Mouse (Mus musculus): Measurements from ENCODE around the gene Acsm2. TPM values are rescaled to one million over a fixed set of nuclear protein-coding genes. Genes with fewer than 3 reads are reported as not detected.

The Acsm2 gene
- polyA plus RNA-seq, 1 experiment from 2014 or later, result not detected

DNA sequence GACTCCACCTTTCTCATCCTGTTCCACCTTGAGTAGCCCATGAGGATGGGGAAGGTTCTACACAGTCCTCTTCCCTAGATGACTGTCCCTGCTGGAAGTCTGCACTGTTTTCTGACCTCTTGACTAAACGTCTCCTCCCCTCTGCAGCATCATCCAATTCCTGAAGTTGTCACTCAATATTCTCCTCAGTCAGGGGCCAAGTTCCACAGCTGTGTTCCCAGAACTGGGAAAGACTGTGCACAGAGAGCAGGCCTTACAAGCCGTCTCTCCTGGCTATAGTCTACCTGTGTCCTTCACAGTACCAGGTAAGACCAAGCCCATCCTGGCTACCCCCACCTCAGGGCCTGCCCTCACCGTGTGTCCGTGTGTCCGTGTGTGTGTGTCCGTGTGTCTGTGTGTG lies 63.5 kb downstream of the Acsm2 start:
- H3K27ac ChIP-seq (replicated peaks; ENCODE audit: low read depth, low read length), result no peak overlapping the region
- H3K9ac ChIP-seq (ENCODE audit: low read length), result no peak overlapping the region
- WGBS, result 84% methylated on average over 6 of the region's 6 CpGs
- H3K4me3 ChIP-seq (ENCODE audit: low read depth, low read length), result no peak overlapping the region
- no peaks in the 10 kb centered on the region for H3K4me1 ChIP-seq (ENCODE audit: control insufficient read depth, insufficient read depth, low read length)
- peak; percentile 12 for DNase-seq (ENCODE audit: low spot score)
- no peak for ATAC-seq (ENCODE audit: insufficient number of reproducible peaks, low FRiP score, low TSS enrichment, low read depth)
- H3K9me3 ChIP-seq (ENCODE audit: control insufficient read depth, low read length), result no peaks in the 10 kb centered on the region
- H3K36me3 ChIP-seq (ENCODE audit: control insufficient read depth, insufficient read depth, low read length), result no peaks in the 10 kb centered on the region
- no peaks in the 10 kb centered on the region for H3K27me3 ChIP-seq (ENCODE audit: control insufficient read depth, insufficient read depth, low read length)
- H3K4me2 ChIP-seq (ENCODE audit: low read depth, severe bottlenecking), result no peak overlapping the region

DNA sequence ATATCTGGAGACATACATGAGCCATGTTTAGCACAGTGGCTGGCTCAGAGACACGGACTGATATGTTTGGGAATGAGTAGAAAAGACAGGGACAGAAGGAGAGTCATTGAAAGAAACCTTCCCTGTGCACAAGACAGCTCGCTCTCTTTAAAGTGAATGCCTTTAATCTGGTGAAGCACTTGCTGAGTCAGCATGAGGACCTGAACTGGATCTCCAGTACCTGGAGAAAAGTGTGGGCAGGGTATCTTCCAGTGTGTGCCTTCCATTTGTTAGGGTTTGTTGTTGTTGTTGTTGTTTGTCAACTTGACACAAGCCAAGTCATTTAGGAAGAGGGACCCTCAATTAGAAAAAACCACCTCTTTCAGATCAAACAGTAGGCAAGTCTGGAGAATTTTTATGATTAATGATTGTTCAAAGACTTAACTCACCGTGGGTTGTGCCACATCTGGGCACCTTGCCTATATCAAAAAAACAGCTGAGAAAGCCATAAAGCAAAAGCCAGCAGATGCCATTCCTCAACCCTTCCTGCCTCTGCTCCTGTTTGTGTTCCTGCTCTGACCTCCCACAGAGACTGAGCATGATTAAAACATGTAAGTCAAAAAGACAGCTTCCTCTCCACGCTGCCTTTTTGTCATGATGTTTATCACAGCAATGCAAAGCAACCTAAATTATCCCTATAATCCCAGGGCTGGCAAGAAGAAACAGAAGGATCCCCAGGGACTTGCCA lies 64.2 kb downstream of the Acsm2 start:
- no peaks in the 10 kb centered on the region for H3K9me3 ChIP-seq (ENCODE audit: control insufficient read depth, low read length)
- no peak overlapping the region for H3K27ac ChIP-seq (replicated peaks; ENCODE audit: low read depth, low read length)
- DNase-seq (ENCODE audit: low spot score) (peak; percentile 17), ATAC-seq (ENCODE audit: insufficient number of reproducible peaks, low FRiP score, low TSS enrichment, low read depth) (no peak)
- no peaks in the 10 kb centered on the region for H3K4me1 ChIP-seq (ENCODE audit: control insufficient read depth, insufficient read depth, low read length)
- no peak overlapping the region for H3K4me3 ChIP-seq (ENCODE audit: low read depth, low read length)
- H3K27me3 ChIP-seq (ENCODE audit: control insufficient read depth, insufficient read depth, low read length), result no peaks in the 10 kb centered on the region
- no peak overlapping the region for H3K4me2 ChIP-seq (ENCODE audit: low read depth, severe bottlenecking)
- 57% methylated on average over 4 of the region's 4 CpGs for WGBS
- H3K9ac ChIP-seq (ENCODE audit: low read length), result no peak overlapping the region
- H3K36me3 ChIP-seq (ENCODE audit: control insufficient read depth, insufficient read depth, low read length), result no peaks in the 10 kb centered on the region

GRCm38 (mm10) chr7:119620157-119620556 lies 66.0 kb downstream of the Acsm2 start:
- no peaks in the 10 kb centered on the region for H3K9me3 ChIP-seq (ENCODE audit: control insufficient read depth, low read length)
- H3K36me3 ChIP-seq (ENCODE audit: control insufficient read depth, insufficient read depth, low read length), result no peaks in the 10 kb centered on the region
- H3K4me2 ChIP-seq (ENCODE audit: low read depth, severe bottlenecking), result no peak overlapping the region
- no peaks in the 10 kb centered on the region for H3K4me1 ChIP-seq (ENCODE audit: control insufficient read depth, insufficient read depth, low read length)
- H3K4me3 ChIP-seq (ENCODE audit: low read depth, low read length), result no peak overlapping the region
- H3K27ac ChIP-seq (replicated peaks; ENCODE audit: low read depth, low read length), result no peak overlapping the region
- peak; percentile 4 for DNase-seq (ENCODE audit: low spot score)
- H3K27me3 ChIP-seq (ENCODE audit: control insufficient read depth, insufficient read depth, low read length), result no peaks in the 10 kb centered on the region
- H3K9ac ChIP-seq (ENCODE audit: low read length), result no peak overlapping the region
- no peak for ATAC-seq (ENCODE audit: insufficient number of reproducible peaks, low FRiP score, low TSS enrichment, low read depth)

DNA sequence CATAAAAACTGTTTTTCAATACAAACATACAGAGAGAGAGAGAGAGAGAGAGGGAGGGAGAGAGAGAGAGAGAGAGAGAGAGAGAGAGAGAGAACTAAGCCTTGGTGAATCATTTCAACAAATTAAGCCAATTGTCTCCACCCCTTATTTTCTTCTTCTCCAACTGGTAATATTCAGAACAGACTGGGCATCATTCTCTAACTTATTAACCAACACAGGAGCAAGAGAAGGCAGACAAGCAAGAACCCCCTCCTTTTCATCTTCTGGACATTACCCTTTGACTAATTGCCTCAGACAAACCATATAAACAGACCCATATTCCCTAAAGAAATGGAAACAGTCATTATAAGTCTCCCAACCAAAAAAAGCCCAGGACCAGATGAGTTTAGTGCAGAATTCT lies 84.6 kb downstream of the Acsm2 start:
- ATAC-seq (ENCODE audit: insufficient number of reproducible peaks, low FRiP score, low TSS enrichment, low read depth) (no peak), DNase-seq (ENCODE audit: low spot score) (no peak)
- no peak overlapping the region for H3K4me2 ChIP-seq (ENCODE audit: low read depth, severe bottlenecking)
- no peaks in the 10 kb centered on the region for H3K27me3 ChIP-seq (ENCODE audit: control insufficient read depth, insufficient read depth, low read length)
- H3K4me3 ChIP-seq (ENCODE audit: low read depth, low read length), result no peak overlapping the region
- H3K36me3 ChIP-seq (ENCODE audit: control insufficient read depth, insufficient read depth, low read length), result no peaks in the 10 kb centered on the region
- H3K4me1 ChIP-seq (ENCODE audit: control insufficient read depth, insufficient read depth, low read length), result no peaks in the 10 kb centered on the region
- H3K27ac ChIP-seq (replicated peaks; ENCODE audit: low read depth, low read length), result no peak overlapping the region
- H3K9ac ChIP-seq (ENCODE audit: low read length), result no peak overlapping the region
- no peaks in the 10 kb centered on the region for H3K9me3 ChIP-seq (ENCODE audit: control insufficient read depth, low read length)

DNA sequence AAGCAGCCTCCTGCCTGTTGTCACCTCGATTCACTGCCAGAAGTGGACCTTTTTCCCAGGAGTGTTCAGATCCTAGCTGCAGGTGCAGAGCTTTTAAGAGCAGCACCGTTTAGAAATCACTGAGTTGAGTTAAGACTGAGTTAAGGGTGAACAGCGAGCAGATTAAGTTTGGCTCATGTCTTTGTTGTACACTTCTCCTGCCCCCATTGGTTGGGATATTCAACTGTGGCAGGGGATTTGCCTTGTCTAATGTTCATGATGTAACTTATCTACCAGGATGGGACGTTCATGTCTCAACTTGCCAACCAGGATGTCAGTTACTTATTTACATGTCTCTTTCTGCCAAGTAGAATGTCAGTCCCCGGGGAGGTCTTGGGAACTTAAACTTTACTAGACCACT lies 88.2 kb downstream of the Acsm2 start:
- WGBS, result 82% methylated on average over 5 of the region's 5 CpGs
- DNase-seq (ENCODE audit: low spot score) (no peak), ATAC-seq (ENCODE audit: insufficient number of reproducible peaks, low FRiP score, low TSS enrichment, low read depth) (no peak)
- no peak overlapping the region for H3K27ac ChIP-seq (replicated peaks; ENCODE audit: low read depth, low read length)
- no peak overlapping the region for H3K9ac ChIP-seq (ENCODE audit: low read length)
- H3K27me3 ChIP-seq (ENCODE audit: control insufficient read depth, insufficient read depth, low read length), result no peaks in the 10 kb centered on the region
- no peaks in the 10 kb centered on the region for H3K36me3 ChIP-seq (ENCODE audit: control insufficient read depth, insufficient read depth, low read length)
- no peaks in the 10 kb centered on the region for H3K9me3 ChIP-seq (ENCODE audit: control insufficient read depth, low read length)
- no peak overlapping the region for H3K4me2 ChIP-seq (ENCODE audit: low read depth, severe bottlenecking)
- no peaks in the 10 kb centered on the region for H3K4me1 ChIP-seq (ENCODE audit: control insufficient read depth, insufficient read depth, low read length)
- H3K4me3 ChIP-seq (ENCODE audit: low read depth, low read length), result no peak overlapping the region

Other genes with a start within 250 kb of the Acsm2 start
- not detected in 2 replicates for gene Gp2, start 95.1 kb upstream of the Acsm2 start, polyA plus RNA-seq (2014; fragmentation: Nextera tagmentation; extraction: Ambion mirVana)
- gene Umod, start 75.1 kb upstream of the Acsm2 start, polyA plus RNA-seq (2014; fragmentation: Nextera tagmentation; extraction: Ambion mirVana), result not detected in 2 replicates
- not detected in 2 replicates for gene Acsm5, start 34.9 kb upstream of the Acsm2 start, polyA plus RNA-seq (2014; fragmentation: Nextera tagmentation; extraction: Ambion mirVana)
- gene Pdilt, start 30.9 kb upstream of the Acsm2 start, polyA plus RNA-seq (2014; fragmentation: Nextera tagmentation; extraction: Ambion mirVana), result not detected in 2 replicates
- not detected in 2 replicates for gene Acsm1, start 52.7 kb downstream of the Acsm2 start, polyA plus RNA-seq (2014; fragmentation: Nextera tagmentation; extraction: Ambion mirVana)
- not detected in 2 replicates for gene Acsm4, start 135.7 kb downstream of the Acsm2 start, polyA plus RNA-seq (2014; fragmentation: Nextera tagmentation; extraction: Ambion mirVana)
- gene Thumpd1, start 166.5 kb downstream of the Acsm2 start, polyA plus RNA-seq (2014; fragmentation: Nextera tagmentation; extraction: Ambion mirVana), result 95.6 and 104 TPM in 2 replicates
- 0.14 and 0.25 TPM in 2 replicates for gene Acsm3, start 206.6 kb downstream of the Acsm2 start, polyA plus RNA-seq (2014; fragmentation: Nextera tagmentation; extraction: Ambion mirVana)
- 21.8 and 24.8 TPM in 2 replicates for gene Rexo5, start 239.7 kb downstream of the Acsm2 start, polyA plus RNA-seq (2014; fragmentation: Nextera tagmentation; extraction: Ambion mirVana)
- gene Eri2, start 239.7 kb downstream of the Acsm2 start, polyA plus RNA-seq (2014; fragmentation: Nextera tagmentation; extraction: Ambion mirVana), result 32.3 and 32.9 TPM in 2 replicates

Measured in limb, embryonic 11.5 days (tissue).